Mouse (Mus musculus): ENCODE data around the gene Spats2l. TPM values are rescaled to one million over a fixed set of nuclear protein-coding genes. Genes with fewer than 3 reads are reported as not detected.

Spats2l gene
- total and polyA plus RNA-seq, 2 experiments from 2014 or later = 34.8 to 80.4 TPM

- 70% methylated on average over 7 of the region's 7 CpGs for WGBS
- ATAC-seq (ENCODE audit: low FRiP score) (no peak), DNase-seq (ENCODE audit: low spot score) (no peak)
- Histone ChIP-seq H3K4me1 (ENCODE audit: insufficient read depth, low read length) (no peaks in the 10 kb centered on the region), H3K27ac (ENCODE audit: low read depth, low read length) (no peak overlapping the region), H3K4me2 (ENCODE audit: low read depth, low read length, poor library complexity, severe bottlenecking) (no peak overlapping the region), H3K4me3 (ENCODE audit: low read depth, low read length) (no peak overlapping the region), H3K9ac (replicated peaks; ENCODE audit: low read length, poor library complexity, severe bottlenecking) (no peak overlapping the region), H3K9me3 (ENCODE audit: low read length) (no peaks in the 10 kb centered on the region), H3K27me3 (ENCODE audit: insufficient read depth, low read length) (no peaks in the 10 kb centered on the region), H3K36me3 (ENCODE audit: insufficient read depth, low read length) (peaks cover 17% of the 10 kb centered on the region; the same call in 1 of the 2 replicates)
- no peak for TF ChIP-seq CTCF (IDR thresholded peaks at IDR 0.05)
Measured at GRCm38 (mm10) chr1:57903793-57904192, 129.8 kb downstream of the Spats2l start.

- no peaks in the 10 kb centered on the region for H3K9me3 ChIP-seq (ENCODE audit: low read length)
- DNase-seq (ENCODE audit: low spot score) (no peak), ATAC-seq (ENCODE audit: low FRiP score) (no peak)
- TF ChIP-seq CTCF (IDR thresholded peaks at IDR 0.05) = no peak
- H3K4me1 ChIP-seq (ENCODE audit: insufficient read depth, low read length) = no peaks in the 10 kb centered on the region
- no peak overlapping the region for H3K9ac ChIP-seq (replicated peaks; ENCODE audit: low read length, poor library complexity, severe bottlenecking)
- WGBS = 87% methylated on average over 3 of the region's 3 CpGs
- no peak overlapping the region for H3K27ac ChIP-seq (ENCODE audit: low read depth, low read length)
- H3K4me2 ChIP-seq (ENCODE audit: low read depth, low read length, poor library complexity, severe bottlenecking) = no peak overlapping the region
- no peak overlapping the region for H3K4me3 ChIP-seq (ENCODE audit: low read depth, low read length)
- H3K27me3 ChIP-seq (ENCODE audit: insufficient read depth, low read length) = no peaks in the 10 kb centered on the region
- H3K36me3 ChIP-seq (ENCODE audit: insufficient read depth, low read length) = peaks cover 22% of the 10 kb centered on the region; the same call in 1 of the 2 replicates
Measured at GRCm38 (mm10) chr1:57905912-57906311, 131.9 kb downstream of the Spats2l start.

- peaks cover 22% of the 10 kb centered on the region; the same call in 1 of the 2 replicates for H3K36me3 ChIP-seq (ENCODE audit: insufficient read depth, low read length)
- no peaks in the 10 kb centered on the region for H3K27me3 ChIP-seq (ENCODE audit: insufficient read depth, low read length)
- no peak for TF ChIP-seq CTCF (IDR thresholded peaks at IDR 0.05)
- no peak for DNase-seq (ENCODE audit: low spot score)
- H3K27ac ChIP-seq (ENCODE audit: low read depth, low read length) = no peak overlapping the region
- H3K4me1 ChIP-seq (ENCODE audit: insufficient read depth, low read length) = no peaks in the 10 kb centered on the region
- no peak overlapping the region for H3K4me3 ChIP-seq (ENCODE audit: low read depth, low read length)
- no peaks in the 10 kb centered on the region for H3K9me3 ChIP-seq (ENCODE audit: low read length)
- H3K4me2 ChIP-seq (ENCODE audit: low read depth, low read length, poor library complexity, severe bottlenecking) = no peak overlapping the region
- H3K9ac ChIP-seq (replicated peaks; ENCODE audit: low read length, poor library complexity, severe bottlenecking) = no peak overlapping the region
- ATAC-seq (ENCODE audit: low FRiP score) = no peak
Measured at GRCm38 (mm10) chr1:57906312-57906711, 132.3 kb downstream of the Spats2l start.

GRCm38 (mm10) chr1:57911561-57911960 lies 137.6 kb downstream of the Spats2l start:
- Histone ChIP-seq H3K27me3 (ENCODE audit: insufficient read depth, low read length) (no peaks in the 10 kb centered on the region), H3K4me1 (ENCODE audit: insufficient read depth, low read length) (no peaks in the 10 kb centered on the region), H3K4me3 (ENCODE audit: low read depth, low read length) (no peak overlapping the region), H3K27ac (ENCODE audit: low read depth, low read length) (no peak overlapping the region), H3K9ac (replicated peaks; ENCODE audit: low read length, poor library complexity, severe bottlenecking) (no peak overlapping the region), H3K36me3 (ENCODE audit: insufficient read depth, low read length) (peaks cover 10% of the 10 kb centered on the region; the same call in 1 of the 2 replicates), H3K4me2 (ENCODE audit: low read depth, low read length, poor library complexity, severe bottlenecking) (no peak overlapping the region), H3K9me3 (ENCODE audit: low read length) (no peaks in the 10 kb centered on the region)
- ATAC-seq (ENCODE audit: low FRiP score) = no peak
- TF ChIP-seq CTCF (IDR thresholded peaks at IDR 0.05) = no peak
- DNase-seq (ENCODE audit: low spot score) = no peak
- 83% methylated on average over 6 of the region's 6 CpGs for WGBS

DNA sequence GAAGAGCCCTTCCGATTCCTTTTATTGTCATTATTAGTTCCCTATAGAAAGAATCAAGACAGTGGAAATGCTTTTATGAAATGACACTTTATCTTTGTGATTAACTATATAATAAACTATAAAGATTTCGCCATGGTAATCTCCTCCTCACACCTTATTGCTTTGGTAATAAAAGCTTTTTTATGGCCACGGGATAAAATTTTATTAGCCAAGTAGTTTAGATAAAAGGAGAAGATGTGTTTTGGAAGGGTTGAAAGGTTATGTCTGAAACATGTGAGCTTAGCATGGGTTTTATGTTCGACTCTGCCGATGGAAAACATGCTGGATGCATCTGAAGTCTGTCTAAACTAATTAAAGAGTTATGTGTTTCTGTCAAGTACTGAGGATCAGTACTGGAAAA lies 143.4 kb downstream of the Spats2l start:
- Histone ChIP-seq H3K4me3 (ENCODE audit: low read depth, low read length) (no peak overlapping the region), H3K4me2 (ENCODE audit: low read depth, low read length, poor library complexity, severe bottlenecking) (no peak overlapping the region), H3K36me3 (ENCODE audit: insufficient read depth, low read length) (peaks cover 5% of the 10 kb centered on the region; the same call in 1 of the 2 replicates), H3K9ac (replicated peaks; ENCODE audit: low read length, poor library complexity, severe bottlenecking) (no peak overlapping the region), H3K4me1 (ENCODE audit: insufficient read depth, low read length) (no peaks in the 10 kb centered on the region), H3K9me3 (ENCODE audit: low read length) (no peaks in the 10 kb centered on the region), H3K27me3 (ENCODE audit: insufficient read depth, low read length) (no peaks in the 10 kb centered on the region), H3K27ac (ENCODE audit: low read depth, low read length) (no peak overlapping the region)
- no peak for ATAC-seq (ENCODE audit: low FRiP score)
- 93% methylated on average over 5 of the region's 5 CpGs for WGBS
- TF ChIP-seq CTCF (IDR thresholded peaks at IDR 0.05) = no peak
- DNase-seq (ENCODE audit: low spot score) = no peak

- H3K4me1 ChIP-seq (ENCODE audit: insufficient read depth, low read length) = no peaks in the 10 kb centered on the region
- H3K4me3 ChIP-seq (ENCODE audit: low read depth, low read length) = no peak overlapping the region
- H3K27me3 ChIP-seq (ENCODE audit: insufficient read depth, low read length) = no peaks in the 10 kb centered on the region
- no peaks in the 10 kb centered on the region for H3K9me3 ChIP-seq (ENCODE audit: low read length)
- peaks cover 5% of the 10 kb centered on the region; the same call in 1 of the 2 replicates for H3K36me3 ChIP-seq (ENCODE audit: insufficient read depth, low read length)
- no peak overlapping the region for H3K4me2 ChIP-seq (ENCODE audit: low read depth, low read length, poor library complexity, severe bottlenecking)
- WGBS = 80% methylated on average over 4 of the region's 4 CpGs
- DNase-seq (ENCODE audit: low spot score) (no peak), ATAC-seq (ENCODE audit: low FRiP score) (no peak)
- H3K9ac ChIP-seq (replicated peaks; ENCODE audit: low read length, poor library complexity, severe bottlenecking) = no peak overlapping the region
- no peak overlapping the region for H3K27ac ChIP-seq (ENCODE audit: low read depth, low read length)
- TF ChIP-seq CTCF (IDR thresholded peaks at IDR 0.05) = no peak
Measured at GRCm38 (mm10) chr1:57918567-57918966, 144.6 kb downstream of the Spats2l start.
